Mouse (Mus musculus) hematopoietic stem cell, adult 5-6 weeks (primary cell): ENCODE results near the gene Utp20. TPM values are rescaled to one million over a fixed set of nuclear protein-coding genes. Genes with fewer than 3 reads are reported as not detected.
A peak's percentile ranks its signal among the peaks of the same experiment; 100 is the strongest.
"Not testable (repeated sequence)": the region's sequence is repeated elsewhere in the genome, so short reads cannot be mapped to it uniquely, and the experiment has no call there.

ENCODE experiments used
- ATAC-seq, 2 experiments: fragments of 125-278 bp in 1 of 2; replicated peaks in 1 of 2; 2 replicates each; pipeline ENCODE4 v1.8.0; 2016 to 2017; ENCODE audit warnings: inconsistent platforms in 2 of 2, mild to moderate bottlenecking in 2 of 2, moderate number of reproducible peaks in 2 of 2, low read depth in 1 of 2, moderate TSS enrichment in 1 of 2; ENCODE audit not compliant: low FRiP score in 2 of 2, poor library complexity in 2 of 2, severe bottlenecking in 2 of 2, insufficient read depth in 1 of 2, low TSS enrichment in 1 of 2
- total RNA-seq: library from RNA; stranded (forward); fragments of 172-1452, 232-1000 nt; gene quantifications from 2 replicates; pipeline ENCODE4 v1.2.3, GENCODE M21; 2017

The Utp20 gene
- 26.9 and 30.5 TPM in 2 replicates for total RNA-seq

DNA sequence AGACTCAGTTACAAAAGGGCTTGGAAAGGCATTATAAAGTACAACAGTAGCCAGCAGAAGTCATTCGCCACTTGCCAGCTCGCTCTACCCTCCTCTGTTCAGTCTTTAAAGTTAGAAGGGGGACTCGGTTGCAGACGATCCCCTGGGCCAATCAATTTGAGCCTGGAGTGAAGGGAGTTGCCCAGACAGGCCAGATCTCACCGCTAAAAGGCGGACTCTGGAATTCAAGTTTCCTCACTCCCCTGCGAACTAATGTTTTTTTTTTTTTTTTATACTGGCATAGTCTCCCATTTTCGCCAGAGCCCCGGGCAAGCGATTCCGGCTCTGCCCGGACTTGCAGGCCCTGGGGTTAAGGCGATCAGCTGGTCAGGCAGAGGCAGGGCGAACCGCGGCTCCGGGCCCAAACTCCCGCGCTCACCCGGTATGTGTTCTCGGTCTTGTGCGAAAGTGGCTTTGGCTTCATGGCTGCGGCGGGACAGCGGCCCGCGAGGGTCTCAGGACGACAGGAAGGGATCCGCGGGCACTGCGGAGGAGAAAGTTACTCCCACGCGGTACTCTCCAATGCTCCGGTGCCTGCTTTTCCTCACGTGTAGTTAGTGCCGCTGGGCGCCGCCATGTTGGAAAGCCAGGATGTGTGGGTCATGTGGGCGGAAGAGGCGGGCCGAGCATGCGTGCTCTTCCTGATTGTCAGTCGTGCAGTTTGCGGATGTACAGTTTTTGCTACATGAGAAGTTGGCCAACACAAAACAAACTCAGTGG lies at the start of gene Utp20:
Gene Utp20 (minus strand): TSS at position 617 of the 759 bp plus-strand sequence.
- ATAC-seq: peak; percentile 99 to 100

DNA sequence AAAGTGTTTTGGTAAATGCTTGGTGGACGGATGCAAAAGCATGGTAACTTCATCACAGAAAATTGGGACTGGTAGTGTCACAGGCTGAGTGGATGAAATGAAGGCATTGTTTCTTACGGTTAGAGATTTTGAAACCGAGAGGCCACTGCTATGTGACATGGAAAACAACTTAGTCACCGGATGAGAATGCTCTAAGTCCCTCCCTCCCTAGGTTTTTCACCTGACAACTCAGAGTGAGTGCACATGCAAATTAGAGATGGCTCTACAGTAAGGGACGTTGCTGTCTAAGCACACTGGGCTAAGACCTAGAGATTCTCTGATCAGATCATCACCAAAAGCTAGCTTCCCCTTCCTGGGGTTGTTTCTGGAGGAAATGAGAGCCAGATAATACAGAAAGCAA lies 48.3 kb upstream of the Utp20 start:
- ATAC-seq: no peak

- no peak for ATAC-seq
These were observed 39.4 kb upstream of the Utp20 start for GRCm38 (mm10) chr10:88866017-88866416.

DNA sequence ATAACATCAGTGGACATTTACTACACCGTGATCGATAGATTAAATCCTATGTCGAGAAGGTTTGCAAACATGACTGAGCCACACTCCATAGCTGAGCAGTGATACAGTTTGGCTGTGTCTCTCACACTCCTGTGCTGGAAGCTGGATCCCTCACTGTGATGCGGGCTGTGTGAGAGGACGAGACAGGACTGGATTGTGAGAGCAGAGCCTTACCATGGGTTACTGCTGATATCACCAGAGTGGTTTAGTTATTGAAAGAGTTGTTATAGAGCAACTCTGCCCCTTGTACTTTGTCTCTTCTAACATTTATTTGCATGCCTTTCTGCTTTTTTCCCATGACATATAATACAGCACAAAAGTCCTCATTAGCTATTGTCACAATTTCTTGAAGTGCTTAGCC lies 35.7 kb upstream of the Utp20 start:
- no peak for ATAC-seq

- ATAC-seq: no peak
These were observed 34.8 kb upstream of the Utp20 start for GRCm38 (mm10) chr10:88861416-88861815.

DNA sequence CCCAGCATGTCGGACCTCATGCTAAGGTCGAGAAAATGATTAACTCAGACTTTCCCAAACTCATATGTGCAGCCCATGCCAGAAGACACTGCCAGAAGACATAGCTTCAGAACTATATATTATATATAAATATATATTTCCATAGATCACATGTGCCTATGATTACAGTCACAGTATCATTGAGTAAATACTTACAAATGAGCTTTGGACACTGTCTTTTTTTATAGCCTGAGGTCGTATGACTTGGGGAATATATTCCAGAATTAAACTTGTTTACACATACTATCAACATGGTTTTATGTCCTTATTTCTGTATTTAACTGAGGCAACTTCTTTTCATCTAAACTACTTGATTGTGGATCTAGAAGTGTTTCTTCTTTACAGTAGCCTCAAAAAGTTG lies 34.3 kb upstream of the Utp20 start:
- ATAC-seq: no peak

GRCm38 (mm10) chr10:88853326-88853725 lies 26.7 kb upstream of the Utp20 start:
- ATAC-seq: no peak

GRCm38 (mm10) chr10:88849976-88850375 lies 23.4 kb upstream of the Utp20 start:
- ATAC-seq: no peak

GRCm38 (mm10) chr10:88848876-88849476 lies 22.4 kb upstream of the Utp20 start:
- no peak for ATAC-seq

GRCm38 (mm10) chr10:88834227-88834626 lies 7.6 kb upstream of the Utp20 start:
- ATAC-seq: no peak

DNA sequence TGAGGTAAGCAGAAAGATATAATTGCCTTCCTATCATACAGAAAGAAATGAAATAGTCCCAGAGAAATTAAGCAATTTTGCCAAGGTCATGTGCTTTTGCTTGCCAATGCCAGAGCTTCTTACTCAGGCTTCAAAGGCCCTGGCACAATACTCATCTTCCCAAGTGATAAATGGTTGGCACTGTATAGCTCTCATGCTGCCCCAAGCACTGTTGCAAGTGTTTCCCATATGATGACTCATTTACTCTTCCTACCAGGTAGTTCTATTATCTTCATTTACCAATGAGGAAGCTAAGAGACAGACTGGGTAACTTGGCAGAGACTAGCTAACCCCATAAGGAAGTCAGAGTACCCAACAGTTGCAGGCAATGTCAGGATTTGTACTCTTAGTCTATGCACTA lies 1.8 kb upstream of the Utp20 start:
- ATAC-seq: no peak

DNA sequence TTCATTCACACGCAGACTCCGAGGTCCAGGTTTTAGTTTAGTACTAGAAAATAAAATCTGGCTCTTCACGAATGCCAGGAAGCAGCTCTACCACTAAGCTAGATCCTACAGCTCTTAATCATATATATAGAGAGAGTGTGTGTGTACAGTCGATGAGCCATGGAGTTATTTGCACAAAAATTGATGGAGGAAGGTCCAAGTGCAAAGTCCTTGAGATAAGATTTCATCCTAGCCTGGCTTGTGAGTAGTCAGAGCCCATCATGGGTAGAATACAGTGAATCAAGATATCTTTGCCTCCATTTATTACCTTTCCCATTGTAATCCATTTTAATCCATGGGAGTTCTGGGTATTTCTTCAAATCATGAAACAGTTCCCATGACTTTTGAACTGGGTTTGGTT lies 992 bp upstream of the Utp20 start:
- no peak for ATAC-seq

- not testable (repeated sequence) for ATAC-seq
These were observed 323 bp upstream of the Utp20 start for GRCm38 (mm10) chr10:88826947-88827306.

DNA sequence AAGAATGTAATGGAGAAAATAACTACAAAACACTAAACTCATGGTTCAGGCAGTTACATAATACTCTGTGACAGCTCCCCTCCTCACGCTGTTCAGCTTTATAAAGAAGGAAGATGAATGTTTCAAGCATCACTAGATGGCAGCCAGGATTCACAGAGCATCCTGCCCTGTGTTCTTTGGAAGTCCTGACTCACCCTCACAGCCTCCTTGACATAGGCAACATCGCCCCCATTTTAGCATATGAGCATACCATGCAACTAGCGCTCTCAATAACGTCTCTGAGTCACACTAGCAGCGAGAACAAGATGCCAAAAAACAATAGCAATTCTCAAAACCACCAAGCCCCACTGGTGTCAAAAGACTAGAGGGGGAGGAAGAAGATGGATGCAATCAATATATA lies 9.3 kb downstream of the Utp20 start:
- no peak for ATAC-seq

DNA sequence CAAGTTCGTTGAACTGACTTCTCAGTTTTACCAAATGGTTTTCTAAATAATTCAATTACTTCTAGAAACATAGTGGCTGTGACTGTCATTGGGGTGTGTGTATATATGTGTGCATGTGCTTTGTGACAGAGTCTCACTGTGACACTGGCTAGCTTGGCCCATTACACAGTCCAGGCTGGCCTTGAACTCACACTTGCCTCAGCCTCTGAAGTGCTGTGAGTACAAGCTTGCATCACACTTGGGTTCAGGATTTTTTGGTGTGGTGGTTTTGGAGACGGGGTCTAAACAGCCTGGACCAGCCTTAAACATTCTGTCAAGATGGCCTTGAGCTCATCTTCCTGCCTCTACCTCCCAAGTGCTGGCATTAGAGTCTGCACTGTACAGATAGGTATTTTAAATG lies 11.3 kb downstream of the Utp20 start:
- ATAC-seq: no peak

- ATAC-seq: no peak
These were observed 14.9 kb downstream of the Utp20 start for GRCm38 (mm10) chr10:88811704-88812103.

GRCm38 (mm10) chr10:88802236-88802635 lies 24.4 kb downstream of the Utp20 start:
- ATAC-seq: no peak

DNA sequence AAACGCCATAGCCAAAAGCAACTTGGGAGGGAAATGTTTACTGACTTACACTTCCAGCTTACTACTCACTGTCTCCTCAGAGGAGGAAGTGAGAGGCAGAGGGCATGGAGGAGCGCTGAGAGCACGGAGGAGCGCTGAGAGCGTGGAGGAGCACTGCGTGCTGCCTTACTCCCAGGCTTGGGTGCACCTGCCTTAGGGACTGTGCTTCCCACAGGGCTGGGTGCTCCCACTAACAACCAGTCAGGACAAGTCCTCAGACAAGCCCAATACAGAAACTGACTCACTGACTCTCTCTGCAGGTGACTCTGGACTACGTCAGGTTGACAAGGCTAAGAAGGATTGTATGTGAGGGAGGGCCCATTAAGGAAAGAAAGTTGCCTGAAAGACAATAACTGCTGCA lies 27.2 kb downstream of the Utp20 start:
- ATAC-seq: no peak

DNA sequence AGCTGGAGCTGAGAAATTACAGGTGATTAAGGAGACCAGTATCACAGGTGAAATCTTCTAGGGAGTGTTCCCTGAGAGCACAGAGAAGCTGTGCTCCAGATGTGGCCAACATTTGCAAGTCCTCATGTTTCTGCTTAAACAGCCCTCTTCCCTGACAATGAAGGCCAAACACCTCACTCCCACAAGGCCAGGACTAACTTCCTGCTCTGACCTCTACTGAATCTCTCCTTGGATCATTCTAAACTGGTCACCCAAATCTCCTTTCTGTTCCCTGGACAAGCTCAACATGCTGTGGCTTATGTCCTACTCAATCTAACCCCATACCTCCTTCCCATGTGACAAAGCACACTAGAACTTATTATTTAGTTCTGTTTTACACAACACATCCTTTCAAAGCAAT lies 29.2 kb downstream of the Utp20 start:
- no peak for ATAC-seq
